11 mouse cellular contexts compared by ENCODE assay signal in genomic region chr2:152056368-152057251, GRCm38 (mm10). TPM values are rescaled to one million over a fixed set of nuclear protein-coding genes. Genes with fewer than 3 reads are reported as not detected.
DNase-seq lines count a peak whose midpoint lies in the region; ATAC-seq and TF ChIP-seq lines count a peak whose summit lies in the region.
"Had no signal": no experiment of that assay in that cellular context is flagged by ENCODE, and none has a peak within 500 bp of the region (broad histone marks: within the 10 kb centered on the region; RNA-seq: fewer than 3 reads in every experiment).

No protein-coding gene starts in this region.

- no peak overlapping the region for H3K4me3 ChIP-seq in gastrocnemius, adult 2 months
- no peak overlapping the region for H3K4me3 ChIP-seq in forebrain, embryonic 12.5 days (replicated peaks)
- no peak overlapping the region for H3K4me3 ChIP-seq in midbrain, embryonic 13.5 days (replicated peaks)
- H3K4me3 ChIP-seq in liver, embryonic 12.5 days, result no peak overlapping the region

- WGBS in forebrain, embryonic 12.5 days, result 70% methylated on average over 21 of the region's 22 CpGs
- WGBS in midbrain, embryonic 13.5 days, result 59% methylated on average over 22 of the region's 22 CpGs
- WGBS in liver, embryonic 12.5 days (ENCODE audit: insufficient replicate concordance), result 55% methylated on average over 20 of the region's 22 CpGs

- peak; percentile 50; the same call in 1 of the 2 replicates for ATAC-seq in forebrain, embryonic 12.5 days (ENCODE audit: low FRiP score)
- peak; percentile 85 for ATAC-seq in midbrain, embryonic 13.5 days
- ATAC-seq in liver, embryonic 12.5 days, result no peak

- no peak for TF ChIP-seq CTCF in gastrocnemius, adult 2 months (IDR thresholded peaks at IDR 0.05)

- no peaks in the 10 kb centered on the region for H3K36me3 ChIP-seq in forebrain, embryonic 12.5 days (replicated peaks)
- no peaks in the 10 kb centered on the region for H3K36me3 ChIP-seq in midbrain, embryonic 13.5 days
- H3K36me3 ChIP-seq in liver, embryonic 12.5 days, result no peaks in the 10 kb centered on the region

- no peaks in the 10 kb centered on the region for H3K9me3 ChIP-seq in forebrain, embryonic 12.5 days
- H3K9me3 ChIP-seq in midbrain, embryonic 13.5 days, result no peaks in the 10 kb centered on the region
- H3K9me3 ChIP-seq in liver, embryonic 12.5 days (replicated peaks), result no peaks in the 10 kb centered on the region

- H3K4me2 ChIP-seq in forebrain, embryonic 12.5 days, result no peak overlapping the region; the same call in 1 of the 2 replicates
- no peak overlapping the region for H3K4me2 ChIP-seq in midbrain, embryonic 13.5 days (replicated peaks)
- no peak overlapping the region for H3K4me2 ChIP-seq in liver, embryonic 12.5 days

- no peak overlapping the region for H3K9ac ChIP-seq in forebrain, embryonic 12.5 days
- no peak overlapping the region; the same call in 1 of the 2 replicates for H3K9ac ChIP-seq in midbrain, embryonic 13.5 days (replicated peaks)
- H3K9ac ChIP-seq in liver, embryonic 12.5 days, result no peak overlapping the region

- DNase-seq in gastrocnemius, adult 2 months, result peak; percentile 60
- no peak for DNase-seq in gastrocnemius, adult 8-10 months (ENCODE audit: low spot score in 2 of 2)
- DNase-seq in Muller cell, postnatal 12 days (ENCODE audit: inconsistent ontology term), result peak; percentile 10
- DNase-seq in lung, postnatal 25 days (ENCODE audit: low spot score), result no peak
- no peak for DNase-seq in spleen, adult 18-20 months

- intact Hi-C loops in gastrocnemius, adult 2 months (cut with DNase I), result no loop called here

- H3K27ac ChIP-seq in gastrocnemius, adult 2 months, result no peak overlapping the region
- peak overlapping the region; percentile 32; the same call in 1 of the 2 replicates for H3K27ac ChIP-seq in forebrain, embryonic 12.5 days
- peak overlapping the region; percentile 76 for H3K27ac ChIP-seq in midbrain, embryonic 13.5 days
- no peak overlapping the region for H3K27ac ChIP-seq in liver, embryonic 12.5 days

- peaks cover 37% of the 10 kb centered on the region for H3K4me1 ChIP-seq in forebrain, embryonic 12.5 days
- H3K4me1 ChIP-seq in midbrain, embryonic 13.5 days (replicated peaks), result peaks cover 41% of the 10 kb centered on the region
- no peaks in the 10 kb centered on the region for H3K4me1 ChIP-seq in liver, embryonic 12.5 days

- peaks cover 63% of the 10 kb centered on the region for H3K27me3 ChIP-seq in forebrain, embryonic 12.5 days
- peaks cover 10% of the 10 kb centered on the region for H3K27me3 ChIP-seq in midbrain, embryonic 13.5 days
- peaks cover 78% of the 10 kb centered on the region for H3K27me3 ChIP-seq in liver, embryonic 12.5 days (replicated peaks)

RNA-seq across cellular contexts. Expression of gene Scrt2, which starts 24.7 kb away (rescaled TPM):
- not detected for total RNA-seq in gastrocnemius, adult 2 months (2021)
- not detected for total RNA-seq in gastrocnemius, adult 8-10 months (2022)
- polyA plus RNA-seq in forebrain, embryonic 12.5 days (2016; fragmentation: Nextera tagmentation; extraction: Ambion mirVana), result 15.3 and 15.6 TPM in 2 replicates
- 16.3 and 20.0 TPM in 2 replicates for polyA plus RNA-seq in midbrain, embryonic 13.5 days (2015; fragmentation: Nextera tagmentation; extraction: Ambion mirVana)
- not detected in 2 replicates for polyA plus RNA-seq in liver, embryonic 12.5 days (2016; fragmentation: Nextera tagmentation; extraction: Ambion mirVana)
- total RNA-seq: neutrophil, adult 5-6 weeks had no signal
- polyA plus RNA-seq: C2C12; lung, embryonic 16.5 days had no signal

RNA-seq across cellular contexts. Expression of gene Srxn1, which starts 48.7 kb away (rescaled TPM):
- total RNA-seq in gastrocnemius, adult 2 months (2021), result 10 to 100 TPM; 24.3 to 28.7 TPM
- total RNA-seq in gastrocnemius, adult 8-10 months (2022), result 10 to 100 TPM; 15.2 to 67.0 (median 22.7) TPM
- polyA plus RNA-seq in forebrain, embryonic 12.5 days (2016; fragmentation: Nextera tagmentation; extraction: Ambion mirVana), result 12.0 and 12.9 TPM in 2 replicates
- 13.4 and 14.9 TPM in 2 replicates for polyA plus RNA-seq in midbrain, embryonic 13.5 days (2015; fragmentation: Nextera tagmentation; extraction: Ambion mirVana)
- polyA plus RNA-seq in liver, embryonic 12.5 days (2016; fragmentation: Nextera tagmentation; extraction: Ambion mirVana), result 23.1 and 27.2 TPM in 2 replicates

Comparison
In these comparisons a context has a peak if more than half of its experiments do, and no peak if none do; other contexts are left out.
1. DNase-seq: peak in gastrocnemius, adult 2 months (single experiment) and Muller cell, postnatal 12 days (single experiment); none in gastrocnemius, adult 8-10 months (0 of 2), lung, postnatal 25 days (single experiment) and spleen, adult 18-20 months (0 of 2).
2. H3K27ac ChIP-seq: peak in forebrain, embryonic 12.5 days (single experiment) and midbrain, embryonic 13.5 days (single experiment); none in gastrocnemius, adult 2 months (single experiment) and liver, embryonic 12.5 days (single experiment).
3. RNA of gene Scrt2, which starts 24.7 kb away (polyA plus RNA-seq): 16.3 to 20.0 TPM in midbrain, embryonic 13.5 days and 15.3 to 15.6 TPM in forebrain, embryonic 12.5 days; not detected in liver, embryonic 12.5 days; every median in the first group is over 10 times any median in the second.